Mouse (Mus musculus) retina, adult 2 months (tissue): ENCODE data around the gene Gli2.

Experiments
- DNase-seq: peaks from one replicate; pipeline ENCODE4 v3.0.0-alpha.2; 2012; ENCODE audit warnings: low read depth, low spot score

The Gli2 gene

GRCm38 (mm10) chr1:118799322-118800116 is 253.9 kb downstream of the Gli2 start:
- no peak for DNase-seq

- no peak for DNase-seq
These were observed 257.8 kb downstream of the Gli2 start for GRCm38 (mm10) chr1:118795415-118796167.

- DNase-seq, result no peak
These were observed 263.5 kb downstream of the Gli2 start for GRCm38 (mm10) chr1:118789871-118790270.

GRCm38 (mm10) chr1:118789468-118789867 is 264.0 kb downstream of the Gli2 start:
- no peak for DNase-seq

- DNase-seq, result no peak
These were observed 264.6 kb downstream of the Gli2 start for GRCm38 (mm10) chr1:118788813-118789212.

- no peak for DNase-seq
These were observed 265.9 kb downstream of the Gli2 start for GRCm38 (mm10) chr1:118787486-118787885.
